Mouse (Mus musculus) testis, adult 2 months (tissue): ENCODE data around the gene Gm20683.

ENCODE experiments used
- CTCF ChIP-seq: fragments of 200-500 bp; IDR thresholded peaks from 2 replicates; pipeline ENCODE4 v1.5.1; 2012; ENCODE audit warnings: low read depth, mild to moderate bottlenecking, inconsistent platforms, low read length, moderate library complexity; ENCODE audit not compliant: control insufficient read depth, insufficient read depth, insufficient replicate concordance
- POLR2A ChIP-seq: fragments of 200-500 bp; IDR thresholded peaks from 2 replicates; pipeline ENCODE4 v1.6.1; 2012; ENCODE audit warnings: low read depth, mild to moderate bottlenecking, inconsistent platforms, low read length, moderate library complexity; ENCODE audit not compliant: control insufficient read depth

DNA sequence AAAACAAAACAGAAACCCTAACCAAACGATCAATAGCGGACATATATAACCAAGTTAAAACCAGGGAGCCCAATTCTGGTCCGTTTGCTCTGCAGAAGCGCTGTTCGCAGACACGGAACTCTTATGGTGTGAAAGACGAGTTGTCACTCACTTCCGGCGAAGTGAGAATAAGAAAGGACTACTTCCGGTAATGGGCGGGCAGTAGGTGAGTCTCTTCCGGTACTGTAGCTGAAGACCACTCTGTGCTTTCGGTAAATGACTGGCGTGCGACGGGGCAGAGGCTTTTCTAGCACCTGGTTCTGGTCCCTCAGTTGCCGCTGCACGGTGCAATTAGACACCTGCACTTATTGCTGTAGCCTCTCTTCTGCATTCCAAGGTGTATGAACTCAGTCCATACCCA, 18.1 kb downstream of the Gm20683 start, which contains the start of gene Wdr24:
- no peak for TF ChIP-seq CTCF
- peak; percentile 59 for TF ChIP-seq POLR2A
